Mouse (Mus musculus) urinary bladder, adult 18-20 months (tissue): ENCODE measurements around the gene Rab12.

Source experiments
- DNase-seq, 2 experiments: peaks; one replicate each; pipeline ENCODE4 v3.0.0; 2022; ENCODE audit warnings: low spot score in 2 of 2, mixed read lengths in 2 of 2

Gene Rab12

GRCm38 (mm10) chr17:66502865-66503264, 16.7 kb downstream of the Rab12 start:
- no peak for DNase-seq

DNA sequence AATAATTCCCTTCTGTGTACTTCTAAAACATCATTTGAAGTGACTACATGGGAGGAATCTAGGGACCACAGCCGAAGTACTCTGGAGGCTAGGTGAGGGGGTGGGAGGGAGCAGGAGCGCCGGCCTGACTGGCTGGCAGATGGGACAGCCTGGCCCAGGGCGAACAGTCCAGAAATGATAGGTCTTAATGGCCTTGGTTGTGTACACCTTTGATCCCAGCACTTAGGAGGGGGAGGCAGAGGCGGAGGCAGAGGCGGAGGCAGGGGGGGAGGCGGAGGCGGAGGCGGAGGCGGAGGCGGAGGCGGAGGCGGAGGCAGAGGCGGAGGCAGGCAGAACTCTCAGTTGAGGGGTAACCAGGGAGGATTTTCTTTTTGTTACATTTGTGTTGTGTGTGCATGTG, 20.9 kb downstream of the Rab12 start:
- DNase-seq: no peak

DNA sequence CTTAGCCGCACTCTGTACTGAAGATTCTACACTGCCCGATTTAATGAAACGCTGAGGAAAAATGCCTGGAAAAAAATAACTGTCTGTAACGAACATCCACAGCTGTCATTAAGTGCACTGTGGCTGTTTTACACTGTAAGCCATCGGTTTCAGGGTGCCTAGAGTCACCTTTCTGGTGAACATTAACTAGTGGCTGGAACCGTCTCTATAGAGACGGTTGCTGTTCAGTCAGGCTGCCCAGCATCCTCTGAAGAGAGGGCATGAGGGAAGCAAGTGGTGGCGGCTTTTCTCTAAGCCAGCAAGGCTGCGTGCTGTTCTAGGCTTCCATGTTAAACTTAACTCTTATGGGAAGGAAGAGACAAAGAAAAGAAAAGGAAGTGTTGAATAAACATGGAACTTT, 22.9 kb downstream of the Rab12 start:
- DNase-seq: no peak

GRCm38 (mm10) chr17:66490022-66490601, 29.4 kb downstream of the Rab12 start:
- no peak for DNase-seq

DNA sequence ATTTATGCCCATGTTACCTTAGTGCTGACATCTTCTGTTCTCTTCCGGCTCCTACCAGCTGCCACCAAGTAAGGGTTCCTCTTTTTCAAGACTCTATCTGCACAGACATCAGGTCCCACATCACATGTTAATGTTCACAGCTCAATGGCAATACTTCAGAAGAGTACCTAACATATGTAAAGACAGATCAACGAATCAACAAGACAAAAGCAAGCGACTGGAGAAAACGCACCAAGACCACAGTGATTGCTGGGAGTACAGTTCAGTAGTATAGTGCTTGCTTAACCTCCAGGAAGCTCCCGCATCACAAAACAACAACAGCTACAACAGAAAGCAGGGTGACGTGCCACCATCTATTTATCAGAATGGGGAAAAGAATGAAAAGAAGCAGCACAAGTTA, 33.0 kb downstream of the Rab12 start:
- no peak for DNase-seq

DNA sequence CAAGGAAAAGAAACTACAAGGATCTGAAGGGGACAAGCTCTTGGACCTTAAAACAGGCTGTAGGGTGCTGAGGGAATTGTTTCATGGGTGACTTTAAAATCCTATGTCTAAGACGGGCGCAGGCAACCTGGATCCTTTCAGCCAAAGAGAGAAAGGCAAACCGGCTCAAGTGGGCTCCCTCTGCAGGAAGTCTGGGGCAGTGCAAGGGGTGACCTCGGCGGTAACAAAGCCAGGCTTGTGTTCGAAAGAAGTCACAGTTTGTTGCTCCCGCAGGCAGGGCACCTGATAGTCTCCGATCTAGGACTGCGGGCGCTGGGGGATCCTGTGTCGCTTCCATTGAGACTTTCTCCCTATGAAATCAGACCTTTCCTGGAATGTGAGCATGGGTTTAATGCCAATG, 33.8 kb downstream of the Rab12 start:
- DNase-seq: peak; percentile 48 to 80

DNA sequence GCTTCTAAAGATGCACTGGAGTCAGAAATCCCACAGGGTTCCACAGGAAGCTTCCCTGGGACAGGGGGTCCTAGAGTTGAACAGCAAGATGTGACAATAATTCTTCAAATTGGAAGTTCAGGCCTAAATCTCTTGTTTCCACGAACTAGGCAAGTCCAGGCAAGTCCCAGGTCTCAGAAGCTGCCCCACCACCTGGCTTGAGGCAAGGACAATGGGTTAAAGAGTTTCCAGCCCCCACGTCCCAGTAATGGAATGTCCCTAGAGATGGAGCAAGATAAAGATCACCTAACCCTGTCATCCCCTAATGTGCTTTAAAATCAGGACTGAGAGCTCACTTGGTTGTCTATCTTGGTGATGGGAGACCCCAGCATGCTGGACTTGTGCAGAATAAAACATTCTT, 34.6 kb downstream of the Rab12 start:
- no peak for DNase-seq

- no peak for DNase-seq
Observed at GRCm38 (mm10) chr17:66483651-66484454, 35.7 kb downstream of the Rab12 start.

- no peak for DNase-seq
Observed at GRCm38 (mm10) chr17:66481295-66481694, 38.2 kb downstream of the Rab12 start.

GRCm38 (mm10) chr17:66480491-66481278, 38.8 kb downstream of the Rab12 start:
- no peak for DNase-seq

- no peak for DNase-seq
Observed at GRCm38 (mm10) chr17:66479813-66480490, 39.6 kb downstream of the Rab12 start.

- DNase-seq: no peak
Observed at GRCm38 (mm10) chr17:66479311-66479710, 40.2 kb downstream of the Rab12 start.

GRCm38 (mm10) chr17:66473205-66473604, 46.3 kb downstream of the Rab12 start:
- no peak for DNase-seq

DNA sequence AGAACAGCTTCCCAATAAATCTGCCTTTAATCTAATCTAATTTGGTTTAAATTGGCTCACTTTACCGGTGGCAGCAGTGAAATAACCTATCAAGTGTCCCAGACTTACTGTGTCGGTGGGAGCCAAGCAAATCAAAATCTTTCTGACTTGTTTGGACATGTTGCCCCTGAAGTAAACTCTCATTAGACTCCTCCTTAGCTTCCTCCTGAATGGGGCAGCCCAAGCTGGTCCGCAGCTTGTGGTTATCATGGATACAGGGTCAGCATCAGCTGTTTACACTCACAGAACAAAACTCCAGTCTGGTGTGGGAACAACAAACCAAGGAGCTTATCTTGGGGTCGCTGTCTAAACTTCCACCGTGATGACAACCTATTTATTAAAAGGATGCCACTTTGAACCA, 47.8 kb downstream of the Rab12 start:
- DNase-seq: no peak

GRCm38 (mm10) chr17:66471252-66471651, 48.3 kb downstream of the Rab12 start:
- no peak for DNase-seq

DNA sequence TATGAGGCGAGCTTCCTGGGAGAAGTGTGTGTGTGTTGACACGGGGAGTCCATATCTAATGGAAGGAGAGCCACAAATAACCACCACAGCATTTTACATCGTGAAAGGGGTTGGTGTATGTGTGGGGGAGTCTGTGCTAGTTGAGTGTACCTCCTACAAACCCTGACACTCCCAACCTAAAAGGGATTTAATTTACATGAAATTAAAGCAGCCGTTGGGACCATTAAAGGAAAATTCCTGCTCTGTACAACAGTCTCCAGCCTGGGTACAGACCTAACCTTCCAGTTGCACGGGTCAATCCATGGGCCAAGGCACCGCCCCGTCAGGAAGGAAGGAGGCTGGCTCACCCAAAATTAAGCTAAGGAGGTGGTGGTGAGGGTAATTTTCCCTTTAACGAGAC, 49.5 kb downstream of the Rab12 start:
- DNase-seq: no peak

DNA sequence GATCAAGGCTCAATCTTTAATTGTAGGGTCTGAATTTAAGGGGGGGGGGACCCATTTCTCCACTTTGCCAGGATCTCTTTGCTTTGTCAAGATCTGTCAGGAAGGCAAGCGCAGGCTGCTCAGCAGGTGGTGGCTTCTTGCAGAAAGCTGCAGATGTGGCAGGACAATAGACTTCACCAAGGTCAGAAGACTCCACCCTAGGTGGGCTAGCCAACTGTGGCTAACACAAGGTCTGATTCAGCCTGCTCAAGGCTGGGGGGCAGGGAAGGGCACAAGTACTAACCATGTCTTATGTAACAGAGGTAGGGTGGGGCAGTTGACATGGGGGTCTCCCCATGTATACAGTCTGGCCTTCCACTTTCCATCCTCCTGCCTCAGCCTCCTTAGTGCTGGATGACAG, 62.3 kb downstream of the Rab12 start:
- DNase-seq: no peak

GRCm38 (mm10) chr17:66451143-66451542, 68.4 kb downstream of the Rab12 start:
- peak; percentile 58 to 78 for DNase-seq

DNA sequence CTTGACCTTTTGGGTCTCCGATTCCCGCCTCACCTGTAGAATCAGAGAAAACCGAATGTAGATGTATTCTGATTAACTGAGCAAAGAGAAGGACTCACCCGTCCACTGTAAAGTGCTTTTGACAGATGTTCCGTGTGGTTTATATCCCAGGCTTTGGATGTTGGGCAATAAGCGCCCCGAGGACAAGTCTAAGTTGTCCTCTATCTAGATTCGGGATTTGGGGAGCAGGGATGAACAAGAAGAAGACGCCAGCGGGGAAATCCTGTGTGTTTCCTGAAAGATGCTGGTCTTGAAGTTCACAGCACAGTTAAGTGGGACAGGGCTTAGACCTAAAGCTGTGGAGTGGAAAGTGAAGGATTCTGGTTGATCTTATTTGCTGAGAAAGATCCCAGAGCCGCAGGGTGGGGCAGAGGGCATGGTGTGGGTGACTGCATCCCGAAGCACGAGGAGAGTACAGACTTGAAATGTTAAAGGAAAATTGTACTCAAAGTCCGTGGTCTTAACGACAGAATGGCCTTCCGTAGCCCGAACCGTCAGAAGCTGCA, 68.9 kb downstream of the Rab12 start:
- peak in 1 of 2 experiments; percentile 14 for DNase-seq

DNA sequence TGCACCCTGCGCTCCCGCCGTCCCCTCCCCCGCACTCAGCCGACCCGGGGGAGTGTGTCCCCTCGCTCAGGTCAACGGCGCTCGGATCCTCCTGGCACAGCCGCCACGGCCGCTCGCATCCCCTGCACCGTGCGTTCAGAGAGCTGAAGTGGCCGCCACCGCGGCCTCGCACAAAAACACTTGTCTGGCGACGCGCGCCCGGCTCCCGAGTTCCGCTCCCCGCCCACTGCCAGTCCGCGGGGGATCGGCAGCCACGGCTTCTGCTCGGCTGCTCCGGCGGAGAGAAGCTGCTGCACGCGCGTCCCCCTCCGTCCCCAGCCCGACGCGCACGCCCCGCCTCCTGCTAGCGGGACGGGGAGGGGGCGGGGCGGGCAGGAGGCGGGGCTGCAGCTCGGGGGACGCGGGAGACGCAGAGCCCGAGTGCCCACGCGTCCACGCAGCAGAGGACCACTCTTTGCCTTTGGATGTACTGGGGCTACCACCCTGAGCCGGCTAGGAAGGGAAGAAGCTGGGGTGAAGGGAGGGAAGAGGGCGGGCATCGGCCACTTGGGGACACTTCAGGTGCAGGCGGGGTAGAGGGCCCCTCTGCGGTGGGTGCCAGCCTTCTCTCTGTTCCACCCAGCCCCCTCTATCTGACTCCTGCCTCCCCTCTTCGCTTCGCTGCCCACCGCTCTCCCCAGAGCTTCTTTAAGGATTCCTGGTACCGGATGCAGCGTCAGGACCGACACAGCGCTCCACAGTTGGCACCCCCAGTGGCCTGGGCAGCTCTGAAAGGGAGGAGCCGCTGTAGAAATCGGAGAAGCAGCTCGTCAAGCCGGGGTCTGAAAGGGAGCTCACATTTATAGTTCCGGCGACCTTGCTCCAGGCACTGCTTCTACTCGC, 69.8 kb downstream of the Rab12 start, which contains the start of gene Mtcl1:
Mtcl1 (minus strand) TSS at position 291 of the 882 bp plus-strand sequence.
- DNase-seq: peak; percentile 60 to 64
